Mouse (Mus musculus) E14TG2a.4 (cell line): Measurements from ENCODE around the gene Sec24d.

Experiments
- CTCF ChIP-seq: conservative IDR thresholded peaks from 2 replicates; pipeline ENCODE4 v1.5.1; 2014; ENCODE audit warnings: low read length
- NANOG ChIP-seq: IDR thresholded peaks from 2 replicates; pipeline ENCODE4 v1.6.1; 2014; ENCODE audit warnings: borderline replicate concordance, low read length, mixed read lengths
- POU5F1 ChIP-seq: IDR thresholded peaks from 2 replicates; pipeline ENCODE4 v1.6.1; 2014; ENCODE audit warnings: low read length, borderline replicate concordance

GRCm38 (mm10) chr3:123245646-123246045 lies 21.6 kb upstream of the Sec24d start:
- TF ChIP-seq CTCF, result no peak
- no peak for TF ChIP-seq NANOG
- TF ChIP-seq POU5F1, result no peak
